Mouse (Mus musculus) left cerebral cortex, postnatal 4 days (tissue): ENCODE data around the gene Rilpl1. TPM values are rescaled to one million over a fixed set of nuclear protein-coding genes. Genes with fewer than 3 reads are reported as not detected.
"Not testable (repeated sequence)": the region's sequence is repeated elsewhere in the genome, so short reads cannot be mapped to it uniquely, and the experiment has no call there.

Experiments
- DNase-seq: peaks from one replicate; pipeline ENCODE4 v3.0.0-alpha.2; 2022
- intact Hi-C: fragments of 180-260 bp; cut with DNase I; formaldehyde crosslinking; loops from one replicate; pipeline ENCODE4 v1.15.1; 2025
- total RNA-seq, 2 experiments: library from RNA; stranded (reverse); gene quantifications; 2 replicates each; pipeline ENCODE4 v1.2.3; 2021

Rilpl1 gene
- total RNA-seq, 2 experiments from 2014 or later: 15.0 to 16.6 TPM

GRCm38 (mm10) chr5:124460922-124461321 is 70.3 kb downstream of the Rilpl1 start:
- DNase-seq, intact Hi-C loops: not testable (repeated sequence)

DNA sequence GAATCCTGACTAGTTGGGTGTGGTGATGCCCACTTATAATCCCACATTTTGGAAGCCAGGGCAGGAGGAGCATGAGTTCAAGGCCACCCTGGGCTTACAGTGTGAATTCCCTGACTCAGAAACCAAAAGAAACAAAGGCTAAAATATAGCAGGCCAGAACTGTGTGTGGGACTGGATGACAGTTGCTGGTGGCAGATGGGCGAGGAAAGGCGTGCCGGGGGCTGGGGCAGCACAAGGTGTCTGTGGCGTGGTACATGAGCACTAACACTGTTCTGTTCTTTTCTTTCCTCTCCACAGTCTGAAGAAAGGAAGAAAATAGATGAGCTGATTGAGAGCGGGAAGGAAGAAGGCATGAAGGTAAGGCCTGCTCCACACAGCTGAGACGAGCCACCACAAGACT is 74.4 kb downstream of the Rilpl1 start:
- intact Hi-C loops: no loop called here
- no peak for DNase-seq

GRCm38 (mm10) chr5:124454082-124454419 is 77.1 kb downstream of the Rilpl1 start:
- DNase-seq: no peak

GRCm38 (mm10) chr5:124453339-124454081 is 77.7 kb downstream of the Rilpl1 start:
- peak; percentile 78 for DNase-seq
- intact Hi-C loops: no loop called here

More at GRCm38 (mm10) chr5:124454082-124454419, 77.1 kb downstream of the Rilpl1 start:
- intact Hi-C loops: no loop called here

DNA sequence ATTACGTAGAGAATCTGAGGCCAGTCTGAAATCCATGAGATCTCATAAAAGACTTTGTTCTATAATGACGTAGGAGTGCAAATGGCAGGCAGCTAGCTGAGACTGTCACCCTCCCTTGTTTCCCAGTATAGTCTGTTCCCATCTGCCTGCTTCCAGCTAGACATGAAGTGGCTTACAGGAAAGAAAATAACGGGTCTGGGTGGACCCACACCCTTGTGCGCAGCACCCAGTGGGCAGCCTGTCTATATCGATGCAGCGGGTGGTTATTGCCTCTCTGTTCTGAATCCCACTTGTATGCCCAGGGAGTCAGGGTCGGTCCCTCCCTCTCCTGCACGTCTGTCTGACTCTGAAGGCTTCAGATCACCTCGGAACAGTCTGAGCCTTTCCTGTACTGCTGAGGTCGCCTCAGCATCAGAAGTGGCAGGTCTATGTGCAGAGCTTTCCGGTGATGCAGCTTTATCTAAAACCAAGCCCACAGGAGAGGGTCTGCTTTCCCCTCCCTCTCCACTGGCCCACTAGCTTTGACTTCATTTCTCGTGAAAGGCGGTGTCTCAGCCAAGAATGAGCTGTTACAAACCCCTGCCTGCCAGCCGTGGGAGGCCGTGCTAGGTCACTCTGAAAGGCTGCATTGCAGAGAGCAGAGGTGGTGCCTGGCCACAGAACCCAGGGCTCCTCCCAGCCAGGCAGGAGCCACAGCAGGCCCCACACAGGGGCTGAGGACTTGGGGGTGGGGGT is 78.5 kb downstream of the Rilpl1 start:
- peak; percentile 19 for DNase-seq
- intact Hi-C loops: no loop called here

GRCm38 (mm10) chr5:124450641-124451340 is 80.4 kb downstream of the Rilpl1 start:
- intact Hi-C loops: no loop called here
- no peak for DNase-seq

DNA sequence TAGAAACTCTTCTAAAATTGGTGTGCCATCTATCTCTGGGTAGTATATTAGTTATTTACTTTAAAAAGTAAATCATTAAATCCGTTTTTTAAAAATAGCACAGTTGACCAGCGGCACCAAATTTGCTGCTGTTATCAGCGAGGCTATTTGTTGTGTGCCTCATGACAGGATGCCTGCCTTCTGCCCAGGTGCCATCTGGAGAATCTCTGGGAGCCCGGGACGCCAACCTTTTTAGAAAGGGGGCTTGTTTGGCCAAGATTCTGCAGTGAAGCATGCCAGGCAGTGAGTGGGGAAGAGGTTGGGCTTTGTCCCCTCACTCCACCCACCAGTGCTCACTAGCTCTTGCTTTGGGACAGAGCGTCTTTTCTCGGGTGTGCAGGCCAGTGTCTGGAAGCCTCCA is 81.1 kb downstream of the Rilpl1 start:
- no peak for DNase-seq
- intact Hi-C loops: no loop called here

- intact Hi-C loops: no loop called here
- no peak for DNase-seq
These were observed 81.7 kb downstream of the Rilpl1 start for GRCm38 (mm10) chr5:124449494-124449893.

DNA sequence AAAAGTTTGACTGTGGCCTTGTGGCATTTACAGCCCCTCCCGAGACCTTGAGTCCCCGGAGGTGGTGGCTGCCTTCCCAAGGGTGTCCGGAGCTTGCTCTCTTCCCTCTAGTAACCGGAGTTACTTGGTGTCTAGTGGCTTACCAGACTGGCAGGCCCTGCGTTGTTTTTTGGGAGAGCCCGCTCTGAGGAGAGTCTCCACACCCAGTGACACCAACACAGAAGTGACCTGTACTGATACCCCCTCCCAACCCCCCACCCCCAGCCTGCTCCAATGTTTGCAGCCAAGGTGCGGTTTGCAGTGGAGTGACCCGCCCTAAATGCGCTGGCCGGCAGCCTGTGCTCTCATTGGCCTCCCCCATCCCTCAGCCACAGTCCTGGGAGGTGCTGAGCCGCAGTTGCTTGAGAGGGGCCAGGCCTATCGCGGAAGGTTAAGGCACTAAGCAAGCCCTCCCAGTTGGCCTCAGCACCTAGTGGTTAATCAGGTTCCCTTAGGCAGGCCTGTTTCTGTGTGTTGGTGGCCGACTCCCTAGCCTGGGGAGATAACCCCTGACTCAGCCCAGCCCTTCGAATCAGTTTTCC is 84.8 kb downstream of the Rilpl1 start:
- intact Hi-C loops: no loop called here
- peak; percentile 44 for DNase-seq

DNA sequence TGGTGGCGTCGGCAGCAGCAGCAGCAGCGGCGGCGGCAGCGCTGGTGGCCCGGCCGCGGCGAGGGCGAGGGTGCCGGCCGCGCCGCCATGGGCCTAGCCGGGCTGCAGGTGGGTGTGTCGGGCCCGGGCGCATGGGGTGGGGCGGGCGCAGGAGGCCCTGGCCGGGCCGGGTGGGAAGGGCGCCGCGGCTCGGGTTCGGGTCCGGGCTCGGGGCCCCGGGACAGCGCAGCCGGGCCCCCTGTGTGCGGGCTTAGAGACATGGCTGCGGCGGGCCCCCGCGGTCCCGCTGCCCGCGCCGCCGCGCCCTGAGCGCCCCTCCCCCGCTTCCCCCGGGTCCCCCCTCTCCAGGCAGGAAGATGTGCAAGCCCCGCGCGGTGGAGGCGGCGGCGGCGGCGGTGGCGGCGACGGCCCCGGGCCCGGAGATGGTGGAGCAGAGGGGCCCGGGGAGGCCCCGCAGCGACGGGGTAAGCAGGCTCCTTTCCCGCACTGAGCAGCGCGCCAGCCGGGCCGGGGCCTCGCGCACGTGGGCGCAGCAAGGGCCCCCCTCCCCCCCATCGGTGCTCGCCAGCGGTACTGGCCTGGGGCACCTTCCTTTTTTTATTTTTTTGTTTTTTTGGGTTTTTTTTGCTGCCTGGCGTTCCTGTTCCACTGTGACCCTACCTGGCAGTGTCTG is 85.4 kb downstream of the Rilpl1 start:
- peak; percentile 43 for DNase-seq
- intact Hi-C loops: no loop called here

DNA sequence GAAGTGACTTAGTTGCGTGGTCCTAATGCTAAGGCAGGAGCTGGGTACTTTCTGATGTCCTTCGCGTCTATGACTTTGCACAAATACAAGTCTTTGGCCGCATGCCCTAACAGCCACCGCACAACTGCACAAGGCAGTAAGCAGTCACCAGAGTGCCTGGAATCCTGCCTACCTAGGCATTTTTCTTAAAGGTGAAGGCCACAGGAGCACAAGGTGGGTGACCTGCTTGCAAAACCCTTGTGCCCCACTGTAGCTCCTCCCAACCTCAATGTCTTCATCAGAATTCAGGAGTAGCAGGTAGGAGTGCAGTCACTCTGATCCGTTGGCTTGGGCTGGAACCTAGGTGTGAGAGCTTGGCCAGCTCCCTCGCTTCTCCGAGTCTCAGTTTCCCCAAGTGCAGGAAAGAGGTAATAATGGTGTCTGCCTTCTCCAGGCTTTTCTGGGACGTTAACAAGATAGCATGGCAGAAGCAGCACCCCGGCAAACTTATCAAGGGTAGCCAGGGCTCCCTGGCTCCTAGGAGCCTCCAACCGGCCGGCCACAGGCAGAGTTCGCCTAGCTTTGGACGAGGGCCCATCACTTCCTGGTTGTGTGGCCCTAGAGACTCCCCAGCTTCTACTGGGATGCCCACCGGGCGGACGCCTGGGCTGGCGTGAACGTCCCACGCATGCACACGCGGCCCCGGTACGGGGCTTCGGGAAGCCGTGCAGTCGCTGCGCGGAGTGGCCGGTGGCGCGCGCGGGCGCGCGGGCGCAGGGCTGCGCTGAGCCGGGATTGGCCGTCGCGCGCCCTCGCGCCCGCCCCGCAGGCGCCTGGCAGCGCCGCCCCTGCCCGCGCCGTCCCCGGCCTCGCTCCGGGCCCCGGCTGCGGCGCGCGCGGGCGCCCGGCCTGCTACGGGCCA is 86.3 kb downstream of the Rilpl1 start:
- DNase-seq: peak; percentile 77
- intact Hi-C loops: no loop called here

GRCm38 (mm10) chr5:124444208-124444607 is 87.0 kb downstream of the Rilpl1 start:
- intact Hi-C loops: no loop called here
- no peak for DNase-seq

Other genes starting within 250 kb of the Rilpl1 start
- 10 to 100 TPM; 17.9 to 26.7 TPM for gene Mphosph9, start 203.4 kb downstream of the Rilpl1 start, total RNA-seq
- 10 to 100 TPM in 1 of 2 experiments, 1 to 10 TPM in 1; 8.6 to 11.1 TPM for gene 2810006K23Rik, start 203.3 kb downstream of the Rilpl1 start, total RNA-seq
- 100 to 1,000 TPM; 112 to 119 TPM for gene Cdk2ap1, start 168.3 kb downstream of the Rilpl1 start, total RNA-seq
- gene Sbno1, start 105.4 kb downstream of the Rilpl1 start, total RNA-seq: 100 to 1,000 TPM; 126 to 131 TPM
- gene Kmt5a, start 91.5 kb downstream of the Rilpl1 start, total RNA-seq: 10 to 100 TPM; 45.2 to 55.7 TPM
- gene Rilpl2, start 53.0 kb downstream of the Rilpl1 start, total RNA-seq: 10 to 100 TPM; 19.0 to 20.5 TPM
- 10 to 100 TPM; 26.4 to 33.6 TPM for gene Snrnp35, start 48.3 kb downstream of the Rilpl1 start, total RNA-seq
- 100 to 1,000 TPM; 119 to 123 TPM for gene Tmed2, start 9.3 kb upstream of the Rilpl1 start, total RNA-seq
- gene Ddx55, start 21.5 kb upstream of the Rilpl1 start, total RNA-seq: 10 to 100 TPM; 27.5 to 30.8 TPM
- gene Eif2b1, start 47.7 kb upstream of the Rilpl1 start, total RNA-seq: 10 to 100 TPM; 44.4 to 46.9 TPM
- gene Gtf2h3, start 47.7 kb upstream of the Rilpl1 start, total RNA-seq: 10 to 100 TPM; 36.3 to 37.1 TPM
- gene Atp6v0a2, start 97.2 kb upstream of the Rilpl1 start, total RNA-seq: 10 to 100 TPM; 36.2 to 39.8 TPM
- 1 to 10 TPM in 1 of 2 experiments, under 1 TPM in 1; 0.76 to 1.1 TPM for gene Dnah10, start 193.7 kb upstream of the Rilpl1 start, total RNA-seq